Mouse (Mus musculus): ENCODE measurements around the gene Ttc7b. TPM values are rescaled to one million over a fixed set of nuclear protein-coding genes. Genes with fewer than 3 reads are reported as not detected.

Ttc7b gene
- total RNA-seq, 1 experiment = 19.0 TPM

- H3K27ac ChIP-seq (ENCODE audit: insufficient read depth, low read depth, low read length, poor library complexity, severe bottlenecking) = no peak overlapping the region
- H3K4me1 ChIP-seq (ENCODE audit: control insufficient read depth in 2 of 2, insufficient read depth in 2 of 2, low read length in 2 of 2, poor library complexity in 1 of 2) = no peaks in the 10 kb centered on the region
- no peak for DNase-seq (ENCODE audit: low read depth, low spot score)
- H3K9me3 ChIP-seq (ENCODE audit: control insufficient read depth, insufficient read depth, low read depth, low read length) = no peaks in the 10 kb centered on the region
- no peak overlapping the region for H3K4me3 ChIP-seq (ENCODE audit: insufficient read depth in 1 of 2, low read depth in 1 of 2, low read length in 2 of 2, poor library complexity in 1 of 2, severe bottlenecking in 1 of 2)
- no peak for TF ChIP-seq CHD2 (IDR thresholded peaks at IDR 0.05; ENCODE audit: low read depth, low read length)
- TF ChIP-seq ZNF384 (IDR thresholded peaks at IDR 0.05; ENCODE audit: low read depth, low read length) = no peak
- TF ChIP-seq MAFK (IDR thresholded peaks at IDR 0.05; ENCODE audit: insufficient read depth, low read depth, low read length) = no peak
- no peak for TF ChIP-seq HCFC1 (IDR thresholded peaks at IDR 0.05; ENCODE audit: borderline replicate concordance, insufficient read depth, low read length)
- no peak for TF ChIP-seq ZC3H11A (IDR thresholded peaks at IDR 0.05; ENCODE audit: borderline replicate concordance, low read depth, low read length)
- H3K36me3 ChIP-seq (ENCODE audit: control insufficient read depth, insufficient read depth, low read length, poor library complexity, severe bottlenecking) = peaks cover 10% of the 10 kb centered on the region
- in situ Hi-C loops (cut with MboI; ENCODE audit: low sequenced_read_pairs in 2 of 2, unreplicated experiment in 2 of 2) = no loop called here
- H3K9ac ChIP-seq (ENCODE audit: insufficient read depth, low read depth, low read length, poor library complexity, severe bottlenecking) = no peak overlapping the region
Observed at GRCm38 (mm10) chr12:100379833-100380232, 140.8 kb downstream of the Ttc7b start.

GRCm38 (mm10) chr12:100378266-100378665, 142.4 kb downstream of the Ttc7b start:
- Histone ChIP-seq H3K27ac (ENCODE audit: insufficient read depth, low read depth, low read length, poor library complexity, severe bottlenecking) (no peak overlapping the region), H3K9ac (ENCODE audit: insufficient read depth, low read depth, low read length, poor library complexity, severe bottlenecking) (no peak overlapping the region), H3K9me3 (ENCODE audit: control insufficient read depth, insufficient read depth, low read depth, low read length) (no peaks in the 10 kb centered on the region), H3K36me3 (ENCODE audit: control insufficient read depth, insufficient read depth, low read length, poor library complexity, severe bottlenecking) (peaks cover 8% of the 10 kb centered on the region), H3K4me3 (ENCODE audit: insufficient read depth in 1 of 2, low read depth in 1 of 2, low read length in 2 of 2, poor library complexity in 1 of 2, severe bottlenecking in 1 of 2) (no peak overlapping the region), H3K4me1 (ENCODE audit: control insufficient read depth in 2 of 2, insufficient read depth in 2 of 2, low read length in 2 of 2, poor library complexity in 1 of 2) (no peaks in the 10 kb centered on the region)
- in situ Hi-C loops (cut with MboI; ENCODE audit: low sequenced_read_pairs in 2 of 2, unreplicated experiment in 2 of 2) = no loop called here
- DNase-seq (ENCODE audit: low read depth, low spot score) = no peak
- TF ChIP-seq HCFC1 (IDR thresholded peaks at IDR 0.05; ENCODE audit: borderline replicate concordance, insufficient read depth, low read length) (no peak), ZNF384 (IDR thresholded peaks at IDR 0.05; ENCODE audit: low read depth, low read length) (no peak), CHD2 (IDR thresholded peaks at IDR 0.05; ENCODE audit: low read depth, low read length) (no peak), MAFK (IDR thresholded peaks at IDR 0.05; ENCODE audit: insufficient read depth, low read depth, low read length) (no peak), ZC3H11A (IDR thresholded peaks at IDR 0.05; ENCODE audit: borderline replicate concordance, low read depth, low read length) (no peak)

DNA sequence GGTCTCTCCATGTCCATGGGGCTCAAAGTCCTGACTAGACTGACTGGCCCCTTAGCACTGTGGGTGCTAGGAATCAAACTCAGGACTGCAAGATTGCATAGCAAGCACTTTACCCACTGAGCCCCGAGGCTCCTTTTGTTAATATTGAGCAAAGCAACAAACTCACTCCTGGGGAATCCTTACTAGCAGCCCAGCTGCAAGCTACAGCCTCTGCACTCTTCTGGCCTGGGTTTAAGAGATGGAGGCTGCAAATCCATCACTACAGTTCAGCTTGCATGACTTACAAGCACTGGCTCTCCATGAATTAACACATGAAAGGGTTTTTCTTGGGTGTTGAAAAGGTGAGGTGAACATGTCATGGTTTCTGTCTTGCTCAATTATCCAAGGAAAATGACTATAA, 142.8 kb downstream of the Ttc7b start:
- in situ Hi-C loops (cut with MboI; ENCODE audit: low sequenced_read_pairs in 2 of 2, unreplicated experiment in 2 of 2) = no loop called here
- TF ChIP-seq MAFK (IDR thresholded peaks at IDR 0.05; ENCODE audit: insufficient read depth, low read depth, low read length) (no peak), ZNF384 (IDR thresholded peaks at IDR 0.05; ENCODE audit: low read depth, low read length) (no peak)

DNA sequence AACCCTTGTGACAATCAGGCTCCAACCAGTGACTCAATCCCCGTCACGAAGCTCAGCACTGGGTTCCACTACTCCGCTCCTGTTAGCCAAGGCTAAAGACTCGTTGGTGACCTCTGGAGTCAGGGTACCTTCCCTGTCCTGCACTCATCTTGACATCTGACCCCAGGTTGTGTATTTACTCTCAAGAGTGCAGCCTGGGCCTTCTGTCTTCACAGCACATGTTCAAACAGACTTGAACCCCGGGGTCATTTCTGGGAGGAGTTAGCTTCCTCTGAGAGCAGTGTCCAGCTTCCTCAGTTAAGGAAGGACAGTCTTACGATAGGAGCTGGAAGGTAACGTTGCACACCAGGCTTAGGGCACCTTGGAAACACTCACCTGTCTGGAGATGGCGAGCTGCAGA, 144.8 kb downstream of the Ttc7b start:
- Histone ChIP-seq H3K4me1 (ENCODE audit: control insufficient read depth in 2 of 2, insufficient read depth in 2 of 2, low read length in 2 of 2, poor library complexity in 1 of 2) (no peaks in the 10 kb centered on the region), H3K4me3 (ENCODE audit: insufficient read depth in 1 of 2, low read depth in 1 of 2, low read length in 2 of 2, poor library complexity in 1 of 2, severe bottlenecking in 1 of 2) (no peak overlapping the region), H3K27ac (ENCODE audit: insufficient read depth, low read depth, low read length, poor library complexity, severe bottlenecking) (no peak overlapping the region), H3K36me3 (ENCODE audit: control insufficient read depth, insufficient read depth, low read length, poor library complexity, severe bottlenecking) (peaks cover 13% of the 10 kb centered on the region), H3K9me3 (ENCODE audit: control insufficient read depth, insufficient read depth, low read depth, low read length) (no peaks in the 10 kb centered on the region), H3K9ac (ENCODE audit: insufficient read depth, low read depth, low read length, poor library complexity, severe bottlenecking) (no peak overlapping the region)
- TF ChIP-seq CHD2 (IDR thresholded peaks at IDR 0.05; ENCODE audit: low read depth, low read length) (no peak), ZC3H11A (IDR thresholded peaks at IDR 0.05; ENCODE audit: borderline replicate concordance, low read depth, low read length) (no peak), ZNF384 (IDR thresholded peaks at IDR 0.05; ENCODE audit: low read depth, low read length) (no peak), MAFK (IDR thresholded peaks at IDR 0.05; ENCODE audit: insufficient read depth, low read depth, low read length) (no peak), HCFC1 (IDR thresholded peaks at IDR 0.05; ENCODE audit: borderline replicate concordance, insufficient read depth, low read length) (no peak)
- in situ Hi-C loops (cut with MboI; ENCODE audit: low sequenced_read_pairs in 2 of 2, unreplicated experiment in 2 of 2) = no loop called here
- DNase-seq (ENCODE audit: low read depth, low spot score) = no peak

More for the DNA sequence above, 142.8 kb downstream of the Ttc7b start:
- Histone ChIP-seq H3K4me1 (ENCODE audit: control insufficient read depth in 2 of 2, insufficient read depth in 2 of 2, low read length in 2 of 2, poor library complexity in 1 of 2) (no peaks in the 10 kb centered on the region), H3K9me3 (ENCODE audit: control insufficient read depth, insufficient read depth, low read depth, low read length) (no peaks in the 10 kb centered on the region), H3K4me3 (ENCODE audit: insufficient read depth in 1 of 2, low read depth in 1 of 2, low read length in 2 of 2, poor library complexity in 1 of 2, severe bottlenecking in 1 of 2) (no peak overlapping the region), H3K36me3 (ENCODE audit: control insufficient read depth, insufficient read depth, low read length, poor library complexity, severe bottlenecking) (peaks cover 10% of the 10 kb centered on the region), H3K9ac (ENCODE audit: insufficient read depth, low read depth, low read length, poor library complexity, severe bottlenecking) (no peak overlapping the region), H3K27ac (ENCODE audit: insufficient read depth, low read depth, low read length, poor library complexity, severe bottlenecking) (no peak overlapping the region)
- no peak for DNase-seq (ENCODE audit: low read depth, low spot score)

DNA sequence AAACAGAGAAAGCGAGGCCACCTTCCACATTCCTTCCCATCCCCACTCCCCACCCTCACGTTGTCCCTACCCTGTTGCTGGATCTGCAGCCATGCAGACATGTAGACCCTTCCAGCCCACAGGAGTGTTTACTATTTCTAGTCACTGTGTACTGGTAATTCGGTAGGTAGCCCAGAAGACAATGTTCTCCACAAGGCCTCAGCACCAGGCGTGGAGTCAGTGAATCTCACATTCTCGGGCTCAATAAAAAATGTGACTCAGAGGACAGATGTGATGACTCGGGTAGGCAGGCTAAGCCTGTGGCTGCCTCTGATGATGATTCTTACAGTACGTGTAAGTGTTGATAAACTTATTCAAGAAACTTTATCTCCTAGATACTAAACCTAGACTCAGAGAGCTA, 147.8 kb downstream of the Ttc7b start:
- no peak overlapping the region for H3K27ac ChIP-seq (ENCODE audit: insufficient read depth, low read depth, low read length, poor library complexity, severe bottlenecking)
- peaks cover 13% of the 10 kb centered on the region for H3K36me3 ChIP-seq (ENCODE audit: control insufficient read depth, insufficient read depth, low read length, poor library complexity, severe bottlenecking)
- no peak for DNase-seq (ENCODE audit: low read depth, low spot score)
- in situ Hi-C loops (cut with MboI; ENCODE audit: low sequenced_read_pairs in 2 of 2, unreplicated experiment in 2 of 2) = no loop called here
- no peaks in the 10 kb centered on the region for H3K9me3 ChIP-seq (ENCODE audit: control insufficient read depth, insufficient read depth, low read depth, low read length)
- no peak overlapping the region for H3K9ac ChIP-seq (ENCODE audit: insufficient read depth, low read depth, low read length, poor library complexity, severe bottlenecking)
- no peak for TF ChIP-seq ZNF384 (IDR thresholded peaks at IDR 0.05; ENCODE audit: low read depth, low read length)
- no peak for TF ChIP-seq MAFK (IDR thresholded peaks at IDR 0.05; ENCODE audit: insufficient read depth, low read depth, low read length)
- TF ChIP-seq HCFC1 (IDR thresholded peaks at IDR 0.05; ENCODE audit: borderline replicate concordance, insufficient read depth, low read length) = no peak
- no peak for TF ChIP-seq ZC3H11A (IDR thresholded peaks at IDR 0.05; ENCODE audit: borderline replicate concordance, low read depth, low read length)
- no peak for TF ChIP-seq CHD2 (IDR thresholded peaks at IDR 0.05; ENCODE audit: low read depth, low read length)
- no peaks in the 10 kb centered on the region for H3K4me1 ChIP-seq (ENCODE audit: control insufficient read depth in 2 of 2, insufficient read depth in 2 of 2, low read length in 2 of 2, poor library complexity in 1 of 2)
- H3K4me3 ChIP-seq (ENCODE audit: insufficient read depth in 1 of 2, low read depth in 1 of 2, low read length in 2 of 2, poor library complexity in 1 of 2, severe bottlenecking in 1 of 2) = no peak overlapping the region
